Mouse (Mus musculus) neural tube, postnatal 0 days (tissue): ENCODE measurements around the gene Mup12. TPM values are rescaled to one million over a fixed set of nuclear protein-coding genes. Genes with fewer than 3 reads are reported as not detected.

Experiments
- polyA plus RNA-seq: library from polyadenylated mRNA; unstranded; fragments of >200 nt; fragmentation: Nextera tagmentation; extraction: Ambion mirVana; gene quantifications from 2 replicates; pipeline ENCODE4 v1.2.1, GENCODE M21; 2015

Mup12 gene
- not detected in 2 replicates for polyA plus RNA-seq

GRCm38 (mm10) chr4:60741226-60741625 lies at the start of gene Mup12:
Gene Mup12, minus strand, starts transcription at chr4:60741326.

Other genes with a start within 250 kb of the Mup12 start
- not detected in 2 replicates for gene Mup1, start 239.4 kb downstream of the Mup12 start, polyA plus RNA-seq
- gene Mup10, start 159.1 kb downstream of the Mup12 start, polyA plus RNA-seq = not detected in 2 replicates
- not detected in 2 replicates for gene Mup11, start 78.9 kb downstream of the Mup12 start, polyA plus RNA-seq
- not detected in 2 replicates for gene Mup22, start 80.1 kb upstream of the Mup12 start, polyA plus RNA-seq